ENCODE assay signal across 21 mouse cellular contexts in genomic region chr6:91996072-91996471, GRCm38 (mm10). TPM values are rescaled to one million over a fixed set of nuclear protein-coding genes. Genes with fewer than 3 reads are reported as not detected.
DNase-seq lines count a peak whose midpoint lies in the region; ATAC-seq lines count a peak whose summit lies in the region.
"Had no signal": no experiment of that assay in that cellular context is flagged by ENCODE, and none has a peak within 500 bp of the region (broad histone marks: within the 10 kb centered on the region; RNA-seq: fewer than 3 reads in every experiment).

No protein-coding gene starts in this region.

- H3K4me2 ChIP-seq in forebrain, embryonic 13.5 days = no peak overlapping the region; the same call in 1 of the 2 replicates
- no peak overlapping the region for H3K4me2 ChIP-seq in forebrain, embryonic 11.5 days (ENCODE audit: low read depth, low read length, severe bottlenecking)
- peak overlapping the region; percentile 14; the same call in 1 of the 2 replicates for H3K4me2 ChIP-seq in hindbrain, embryonic 12.5 days (replicated peaks)
- H3K4me2 ChIP-seq in midbrain, embryonic 14.5 days (ENCODE audit: low read length) = no peak overlapping the region
- H3K4me2 ChIP-seq: heart, embryonic 11.5 days; limb, embryonic 12.5 days; liver, embryonic 12.5 days had no signal

- no peaks in the 10 kb centered on the region for H3K9me3 ChIP-seq in forebrain, embryonic 13.5 days (replicated peaks)
- H3K9me3 ChIP-seq in forebrain, embryonic 11.5 days (ENCODE audit: control insufficient read depth, low read length) = no peaks in the 10 kb centered on the region
- no peaks in the 10 kb centered on the region for H3K9me3 ChIP-seq in hindbrain, embryonic 12.5 days (replicated peaks)
- H3K9me3 ChIP-seq in midbrain, embryonic 14.5 days (ENCODE audit: control insufficient read depth, low read length) = no peaks in the 10 kb centered on the region
- H3K9me3 ChIP-seq: G1E; limb, embryonic 12.5 days; liver, embryonic 12.5 days had no signal

- no peak for DNase-seq in forebrain, embryonic 11.5 days (ENCODE audit: low spot score)
- DNase-seq in midbrain, embryonic 14.5 days = peak; percentile 16
- no peak for DNase-seq in lung, postnatal 4 days
- DNase-seq in kidney, adult 11 months = no peak
- DNase-seq in lung, postnatal 14 days = no peak
- DNase-seq: adrenal gland, postnatal 10 days; cerebellum, postnatal 10 days; embryo, embryonic 11 days; heart, postnatal 14 days; lung, adult 2 months; lung, postnatal 36 days; right cerebral cortex, adult 18-20 months; thymus, postnatal 25 days had no signal

- peak overlapping the region; percentile 63 for H3K27ac ChIP-seq in forebrain, embryonic 13.5 days
- H3K27ac ChIP-seq in forebrain, embryonic 11.5 days (ENCODE audit: low read depth, low read length) = no peak overlapping the region
- peak overlapping the region; percentile 70 for H3K27ac ChIP-seq in hindbrain, embryonic 12.5 days
- peak overlapping the region; percentile 58 for H3K27ac ChIP-seq in midbrain, embryonic 14.5 days (replicated peaks; ENCODE audit: low read depth, low read length)
- H3K27ac ChIP-seq: limb, embryonic 12.5 days; liver, embryonic 12.5 days had no signal

- ATAC-seq in forebrain, embryonic 13.5 days = 0 out of 2 replicates have a peak, but pooled peaks have one; percentile 16
- ATAC-seq in forebrain, embryonic 11.5 days (replicated peaks; ENCODE audit: low FRiP score) = no peak
- ATAC-seq in hindbrain, embryonic 12.5 days (ENCODE audit: low FRiP score) = 0 out of 2 replicates have a peak, but pooled peaks have one; percentile 12
- ATAC-seq in midbrain, embryonic 14.5 days (ENCODE audit: low FRiP score, low TSS enrichment) = no peak
- ATAC-seq: activated CD4-positive, CD25-positive, alpha-beta regulatory T cell, adult 4 months; inflammation-experienced regulatory T-cells, adult 6 months; liver, embryonic 12.5 days had no signal

- H3K9ac ChIP-seq in forebrain, embryonic 13.5 days = no peak overlapping the region
- H3K9ac ChIP-seq in forebrain, embryonic 11.5 days (ENCODE audit: low read length) = no peak overlapping the region
- H3K9ac ChIP-seq in hindbrain, embryonic 12.5 days = no peak overlapping the region
- H3K9ac ChIP-seq in midbrain, embryonic 14.5 days (replicated peaks; ENCODE audit: low read length) = no peak overlapping the region
- H3K9ac ChIP-seq: limb, embryonic 12.5 days; liver, embryonic 12.5 days had no signal

- no peak overlapping the region for H3K4me3 ChIP-seq in forebrain, embryonic 13.5 days
- H3K4me3 ChIP-seq in forebrain, embryonic 11.5 days (ENCODE audit: low read depth, low read length) = no peak overlapping the region
- H3K4me3 ChIP-seq in hindbrain, embryonic 12.5 days = no peak overlapping the region
- no peak overlapping the region for H3K4me3 ChIP-seq in midbrain, embryonic 14.5 days (replicated peaks; ENCODE audit: low read depth, low read length)
- H3K4me3 ChIP-seq: limb, embryonic 12.5 days; liver, embryonic 12.5 days had no signal

- 64% methylated on average over 8 of the region's 8 CpGs for WGBS in forebrain, embryonic 13.5 days
- WGBS in forebrain, embryonic 11.5 days = 72% methylated on average over 8 of the region's 8 CpGs
- WGBS in hindbrain, embryonic 12.5 days = 46% methylated on average over 8 of the region's 8 CpGs
- WGBS in midbrain, embryonic 14.5 days = 40% methylated on average over 8 of the region's 8 CpGs

- H3K36me3 ChIP-seq in forebrain, embryonic 13.5 days (ENCODE audit: poor library complexity, severe bottlenecking) = no peaks in the 10 kb centered on the region
- no peaks in the 10 kb centered on the region for H3K36me3 ChIP-seq in forebrain, embryonic 11.5 days (ENCODE audit: control insufficient read depth, insufficient read depth, low read length)
- H3K36me3 ChIP-seq in hindbrain, embryonic 12.5 days = no peaks in the 10 kb centered on the region
- H3K36me3 ChIP-seq in midbrain, embryonic 14.5 days (ENCODE audit: control insufficient read depth, insufficient read depth, low read length) = no peaks in the 10 kb centered on the region
- H3K36me3 ChIP-seq: G1E; limb, embryonic 12.5 days; liver, embryonic 12.5 days had no signal

- H3K4me1 ChIP-seq in forebrain, embryonic 13.5 days = 0 out of 2 replicates have a peak, but pooled peaks cover 5% of the 10 kb centered on the region
- no peaks in the 10 kb centered on the region for H3K4me1 ChIP-seq in forebrain, embryonic 11.5 days (replicated peaks; ENCODE audit: control insufficient read depth, insufficient read depth, low read length)
- H3K4me1 ChIP-seq in hindbrain, embryonic 12.5 days = 0 out of 2 replicates have a peak, but pooled peaks cover 7% of the 10 kb centered on the region
- H3K4me1 ChIP-seq in midbrain, embryonic 14.5 days (ENCODE audit: control insufficient read depth, insufficient read depth, low read length) = no peaks in the 10 kb centered on the region
- H3K4me1 ChIP-seq: limb, embryonic 12.5 days had no signal

- H3K27me3 ChIP-seq in forebrain, embryonic 13.5 days = peaks cover 4% of the 10 kb centered on the region; the same call in 1 of the 2 replicates
- no peaks in the 10 kb centered on the region for H3K27me3 ChIP-seq in forebrain, embryonic 11.5 days (ENCODE audit: control insufficient read depth, insufficient read depth, low read length)
- H3K27me3 ChIP-seq in hindbrain, embryonic 12.5 days = no peaks in the 10 kb centered on the region; the same call in 1 of the 2 replicates
- H3K27me3 ChIP-seq in midbrain, embryonic 14.5 days (ENCODE audit: control insufficient read depth, insufficient read depth, low read length) = no peaks in the 10 kb centered on the region
- H3K27me3 ChIP-seq: liver, embryonic 12.5 days had no signal

RNA-seq across cellular contexts. Expression of gene Fgd5, which starts 17.4 kb away (rescaled TPM):
- polyA plus RNA-seq in forebrain, embryonic 13.5 days (2015; fragmentation: Nextera tagmentation; extraction: Ambion mirVana) = 5.2 and 6.0 TPM in 2 replicates
- polyA plus RNA-seq in forebrain, embryonic 11.5 days (2014; fragmentation: Nextera tagmentation; extraction: Ambion mirVana) = 6.3 and 6.6 TPM in 2 replicates
- 13.3 and 13.7 TPM in 2 replicates for polyA plus RNA-seq in hindbrain, embryonic 12.5 days (2016; fragmentation: Nextera tagmentation; extraction: Ambion mirVana)
- 6.0 and 7.2 TPM in 2 replicates for polyA plus RNA-seq in midbrain, embryonic 14.5 days (2014; fragmentation: Nextera tagmentation; extraction: Ambion mirVana)
- polyA plus RNA-seq: inflammation-experienced regulatory T-cells, adult 6 months had no signal

Comparison
In these comparisons a context has a peak if more than half of its experiments do, and no peak if none do; other contexts are left out.
1. ATAC-seq: peak in forebrain, embryonic 13.5 days (single experiment) and hindbrain, embryonic 12.5 days (single experiment); none in forebrain, embryonic 11.5 days (single experiment) and midbrain, embryonic 14.5 days (single experiment).